Comparison of ENCODE assay signal across 10 mouse cellular contexts in genomic region chr3:121886309-121886708, GRCm38 (mm10).
DNase-seq lines count a peak whose midpoint lies in the region; ATAC-seq lines count a peak whose summit lies in the region.
"Had no signal": no experiment of that assay in that cellular context is flagged by ENCODE, and none has a peak within 500 bp of the region (broad histone marks: within the 10 kb centered on the region; RNA-seq: fewer than 3 reads in every experiment).

No protein-coding gene starts in this region.

- peaks cover 12% of the 10 kb centered on the region for H3K27me3 ChIP-seq in hindbrain, embryonic 13.5 days
- peaks cover 24% of the 10 kb centered on the region for H3K27me3 ChIP-seq in hindbrain, embryonic 10.5 days (ENCODE audit: insufficient read depth, poor library complexity, severe bottlenecking)
- no peaks in the 10 kb centered on the region for H3K27me3 ChIP-seq in lung, embryonic 16.5 days (ENCODE audit: control insufficient read depth, insufficient read depth, low read depth, low read length)
- 0 out of 2 replicates have a peak, but pooled peaks cover 11% of the 10 kb centered on the region for H3K27me3 ChIP-seq in limb, embryonic 10.5 days (ENCODE audit: low read depth, poor library complexity, severe bottlenecking)

- no peak overlapping the region for H3K27ac ChIP-seq in hindbrain, embryonic 13.5 days
- no peak overlapping the region for H3K27ac ChIP-seq in hindbrain, embryonic 10.5 days
- H3K27ac ChIP-seq in lung, embryonic 16.5 days (ENCODE audit: low read length), result peak overlapping the region; percentile 60
- H3K27ac ChIP-seq in limb, embryonic 10.5 days, result no peak overlapping the region
- H3K27ac ChIP-seq: midbrain, embryonic 10.5 days had no signal

- 51% methylated on average over 10 of the region's 10 CpGs for WGBS in hindbrain, embryonic 13.5 days
- WGBS in hindbrain, embryonic 10.5 days, result 39% methylated on average over 10 of the region's 10 CpGs
- 44% methylated on average over 10 of the region's 10 CpGs for WGBS in lung, embryonic 16.5 days
- 39% methylated on average over 10 of the region's 10 CpGs for WGBS in limb, embryonic 10.5 days

- 0 out of 2 replicates have a peak overlapping the region, but pooled peaks have one; percentile 19 for H3K4me2 ChIP-seq in hindbrain, embryonic 13.5 days
- peak overlapping the region; percentile 46; the same call in 1 of the 2 replicates for H3K4me2 ChIP-seq in lung, embryonic 16.5 days (ENCODE audit: low read depth, low read length)

- no peak overlapping the region for H3K4me3 ChIP-seq in hindbrain, embryonic 13.5 days
- H3K4me3 ChIP-seq in hindbrain, embryonic 10.5 days, result no peak overlapping the region
- H3K4me3 ChIP-seq in lung, embryonic 16.5 days (ENCODE audit: low read length), result no peak overlapping the region
- H3K4me3 ChIP-seq in limb, embryonic 10.5 days, result peak overlapping the region; percentile 26; the same call in 1 of the 2 replicates
- H3K4me3 ChIP-seq: layer of hippocampus, adult 2 months had no signal

- no peak for DNase-seq in hindbrain, embryonic 10.5 days (ENCODE audit: low spot score)
- no peak for DNase-seq in lung, postnatal 25 days (ENCODE audit: low spot score)
- DNase-seq in limb, embryonic 10.5 days (ENCODE audit: low spot score), result no peak
- no peak for DNase-seq in urinary bladder, adult 18-20 months (ENCODE audit: low spot score in 2 of 2)
- DNase-seq in thymus, postnatal 25 days, result no peak
- DNase-seq: gastrocnemius, postnatal 10 days had no signal

- no peak overlapping the region for H3K9ac ChIP-seq in hindbrain, embryonic 13.5 days
- H3K9ac ChIP-seq in lung, embryonic 16.5 days (ENCODE audit: low read length), result no peak overlapping the region

- H3K36me3 ChIP-seq in hindbrain, embryonic 13.5 days, result no peaks in the 10 kb centered on the region
- no peaks in the 10 kb centered on the region for H3K36me3 ChIP-seq in hindbrain, embryonic 10.5 days
- no peaks in the 10 kb centered on the region for H3K36me3 ChIP-seq in lung, embryonic 16.5 days (ENCODE audit: control insufficient read depth, insufficient read depth, low read length)
- H3K36me3 ChIP-seq in limb, embryonic 10.5 days, result no peaks in the 10 kb centered on the region
- H3K36me3 ChIP-seq: midbrain, embryonic 10.5 days had no signal

- no peaks in the 10 kb centered on the region for H3K9me3 ChIP-seq in hindbrain, embryonic 13.5 days
- H3K9me3 ChIP-seq in hindbrain, embryonic 10.5 days, result no peaks in the 10 kb centered on the region
- no peaks in the 10 kb centered on the region for H3K9me3 ChIP-seq in lung, embryonic 16.5 days (ENCODE audit: control insufficient read depth, low read length)
- no peaks in the 10 kb centered on the region for H3K9me3 ChIP-seq in limb, embryonic 10.5 days (replicated peaks)
- H3K9me3 ChIP-seq: midbrain, embryonic 10.5 days had no signal

- no peak for ATAC-seq in hindbrain, embryonic 13.5 days (ENCODE audit: low FRiP score)
- ATAC-seq in lung, embryonic 16.5 days (ENCODE audit: low read depth), result peak; percentile 56; the same call in 1 of the 2 replicates

- H3K4me1 ChIP-seq in hindbrain, embryonic 13.5 days (replicated peaks), result 0 out of 2 replicates have a peak, but pooled peaks cover 9% of the 10 kb centered on the region
- peaks cover 34% of the 10 kb centered on the region for H3K4me1 ChIP-seq in hindbrain, embryonic 10.5 days (replicated peaks)
- H3K4me1 ChIP-seq in lung, embryonic 16.5 days (replicated peaks; ENCODE audit: control insufficient read depth, insufficient read depth, low read length), result peaks cover 26% of the 10 kb centered on the region
- H3K4me1 ChIP-seq in limb, embryonic 10.5 days, result peaks cover 27% of the 10 kb centered on the region
